ENCODE assay signal across 23 mouse cellular contexts in the genomic region with DNA sequence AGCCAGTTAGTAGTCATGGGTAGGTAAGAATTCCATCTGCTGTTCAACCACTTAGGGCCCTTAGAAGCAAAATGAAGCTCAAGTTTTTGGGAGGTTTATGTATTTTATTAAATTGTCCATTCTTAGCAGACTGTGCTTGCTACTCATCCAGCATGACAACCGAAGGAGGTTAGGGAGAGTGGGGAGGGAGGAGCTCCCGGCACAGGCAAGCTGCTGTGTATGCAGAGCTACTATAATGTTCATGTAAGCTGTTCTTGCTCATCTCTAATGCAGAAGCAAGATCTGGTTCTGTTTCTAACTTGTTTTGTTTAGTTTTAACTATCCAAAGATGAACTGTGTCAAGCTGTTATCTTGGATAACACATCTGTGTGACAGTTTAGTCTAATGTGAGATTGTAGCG.
DNase-seq lines count a peak whose midpoint lies in the region; ATAC-seq and TF ChIP-seq lines count a peak whose summit lies in the region.
"Had no signal": no experiment of that assay in that cellular context is flagged by ENCODE, and none has a peak within 500 bp of the region (broad histone marks: within the 10 kb centered on the region; RNA-seq: fewer than 3 reads in every experiment).

No protein-coding gene starts in this region.

- no peaks in the 10 kb centered on the region for H3K79me2 ChIP-seq in myocyte (ENCODE audit: control insufficient read depth, insufficient read depth)

- no peaks in the 10 kb centered on the region for H3K27me3 ChIP-seq in lung, embryonic 14.5 days (ENCODE audit: insufficient read depth, low read length)
- H3K27me3 ChIP-seq in myocyte (ENCODE audit: control insufficient read depth, insufficient read depth, insufficient read length), result no peaks in the 10 kb centered on the region
- H3K27me3 ChIP-seq: CH12.LX; embryonic facial prominence, embryonic 12.5 days; embryonic facial prominence, embryonic 15.5 days; forebrain, embryonic 12.5 days; forebrain, embryonic 15.5 days; hindbrain, embryonic 12.5 days; hindbrain, embryonic 15.5 days had no signal

- no peak for DNase-seq in frontal cortex, postnatal 25 days (ENCODE audit: low spot score in 2 of 2)
- DNase-seq in lung, embryonic 14.5 days, result peak; percentile 23
- no peak for DNase-seq in lung, postnatal 36 days
- peak; percentile 27 for DNase-seq in brain, adult 2 months (ENCODE audit: low read depth, low spot score)
- no peak for DNase-seq in urinary bladder, postnatal 25 days (ENCODE audit: low spot score)
- no peak for DNase-seq in adrenal gland, postnatal 25 days
- DNase-seq: B cell, adult 2 months; cerebellum, adult 11 months; cerebellum, adult 9-11 months; cerebellum, postnatal 25 days; gastrocnemius, adult 2 months; heart, adult 11 months had no signal

- no peak overlapping the region for H3K4me2 ChIP-seq in lung, embryonic 14.5 days
- H3K4me2 ChIP-seq in myocyte (ENCODE audit: low read depth), result peak overlapping the region; percentile 74
- H3K4me2 ChIP-seq: embryonic facial prominence, embryonic 12.5 days; embryonic facial prominence, embryonic 15.5 days; forebrain, embryonic 12.5 days; forebrain, embryonic 15.5 days; heart, embryonic 11.5 days; hindbrain, embryonic 12.5 days; hindbrain, embryonic 15.5 days had no signal

- H3K36me3 ChIP-seq in lung, embryonic 14.5 days (ENCODE audit: insufficient read depth), result no peaks in the 10 kb centered on the region
- no peaks in the 10 kb centered on the region for H3K36me3 ChIP-seq in myocyte (ENCODE audit: control insufficient read depth, insufficient read depth)
- H3K36me3 ChIP-seq: embryonic facial prominence, embryonic 12.5 days; embryonic facial prominence, embryonic 15.5 days; forebrain, embryonic 12.5 days; forebrain, embryonic 15.5 days; hindbrain, embryonic 12.5 days; hindbrain, embryonic 15.5 days had no signal

- H3ac ChIP-seq in myocyte (ENCODE audit: control insufficient read depth, insufficient read length), result no peak overlapping the region

- no peak overlapping the region for H3K4me3 ChIP-seq in lung, embryonic 14.5 days (ENCODE audit: low read depth, low read length)
- no peak overlapping the region for H3K4me3 ChIP-seq in myocyte
- H3K4me3 ChIP-seq: embryonic facial prominence, embryonic 12.5 days; embryonic facial prominence, embryonic 15.5 days; forebrain, embryonic 12.5 days; forebrain, embryonic 15.5 days; gastrocnemius, adult 2 months; hindbrain, embryonic 12.5 days; hindbrain, embryonic 15.5 days had no signal

- TF ChIP-seq POLR2A in myocyte (IDR thresholded peaks at IDR 0.05; ENCODE audit: insufficient read length, low read depth), result no peak

- no peaks in the 10 kb centered on the region for H3K4me1 ChIP-seq in lung, embryonic 14.5 days (ENCODE audit: insufficient read depth)
- H3K4me1 ChIP-seq: embryonic facial prominence, embryonic 12.5 days; embryonic facial prominence, embryonic 15.5 days; forebrain, embryonic 12.5 days; hindbrain, embryonic 12.5 days; hindbrain, embryonic 15.5 days had no signal

- H3K27ac ChIP-seq in lung, embryonic 14.5 days (ENCODE audit: low read depth), result no peak overlapping the region
- H3K27ac ChIP-seq: embryonic facial prominence, embryonic 12.5 days; embryonic facial prominence, embryonic 15.5 days; forebrain, embryonic 12.5 days; forebrain, embryonic 15.5 days; gastrocnemius, adult 2 months; hindbrain, embryonic 12.5 days; hindbrain, embryonic 15.5 days had no signal

- H3K9me3 ChIP-seq in lung, embryonic 14.5 days (ENCODE audit: low read depth, low read length), result no peaks in the 10 kb centered on the region
- H3K9me3 ChIP-seq: embryonic facial prominence, embryonic 12.5 days; embryonic facial prominence, embryonic 15.5 days; forebrain, embryonic 12.5 days; forebrain, embryonic 15.5 days; G1E; hindbrain, embryonic 12.5 days; hindbrain, embryonic 15.5 days had no signal

- peak; percentile 70; the same call in 1 of the 2 replicates for ATAC-seq in frontal cortex, adult (ENCODE audit: low TSS enrichment)
- no peak for ATAC-seq in lung, embryonic 14.5 days (ENCODE audit: insufficient read depth)
- ATAC-seq: forebrain, embryonic 15.5 days had no signal

- H3K9ac ChIP-seq in lung, embryonic 14.5 days, result no peak overlapping the region
- H3K9ac ChIP-seq: embryonic facial prominence, embryonic 12.5 days; embryonic facial prominence, embryonic 15.5 days; forebrain, embryonic 12.5 days; forebrain, embryonic 15.5 days; hindbrain, embryonic 12.5 days; hindbrain, embryonic 15.5 days had no signal

- WGBS in lung, embryonic 14.5 days, result 43% methylated on average over 3 of the region's 3 CpGs

- no peak for TF ChIP-seq CTCF in lung, embryonic 14.5 days (IDR thresholded peaks at IDR 0.05; ENCODE audit: low read depth)

TF ChIP-seq in myocyte, 11 proteins besides CTCF, POLR2A, EP300 and RAD21:
- TF ChIP-seq MYOD1 (IDR thresholded peaks at IDR 0.05; ENCODE audit: control insufficient read depth in 1 of 3, insufficient read length in 2 of 3, low read depth in 2 of 3), result no peak
- TF ChIP-seq MYOG (IDR thresholded peaks at IDR 0.05; ENCODE audit: control insufficient read depth in 1 of 3, insufficient read depth in 1 of 3, insufficient read length in 2 of 3, low read depth in 2 of 3), result no peak
- TF ChIP-seq CEBPB (IDR thresholded peaks at IDR 0.05; ENCODE audit: insufficient read depth, poor library complexity, severe bottlenecking), result no peak
- TF ChIP-seq MAX (IDR thresholded peaks at IDR 0.05; ENCODE audit: low read depth), result no peak
- no peak for TF ChIP-seq REST (IDR thresholded peaks at IDR 0.05; ENCODE audit: insufficient read depth, insufficient read length)
- no peak for TF ChIP-seq SRF (IDR thresholded peaks at IDR 0.05; ENCODE audit: control insufficient read depth, insufficient read length, low read depth)
- no peak for TF ChIP-seq TCF3 (IDR thresholded peaks at IDR 0.05; ENCODE audit: insufficient read length, low read depth)
- TF ChIP-seq E2F4 (IDR thresholded peaks at IDR 0.05; ENCODE audit: insufficient read depth), result no peak

Comparison
In these comparisons a context has a peak if more than half of its experiments do, and no peak if none do; other contexts are left out.
1. DNase-seq: peak in lung, embryonic 14.5 days (single experiment) and brain, adult 2 months (single experiment); none in frontal cortex, postnatal 25 days (0 of 2), lung, postnatal 36 days (single experiment), urinary bladder, postnatal 25 days (single experiment) and adrenal gland, postnatal 25 days (single experiment).